Mouse (Mus musculus): ENCODE results near the gene Il27ra.
"Not testable (repeated sequence)": the region's sequence is repeated elsewhere in the genome, so short reads cannot be mapped to it uniquely, and the experiment has no call there.

Il27ra gene

GRCm38 (mm10) chr8:83998231-83999056 lies 43.9 kb downstream of the Il27ra start:
- DNase-seq (ENCODE audit: extremely low read depth, insufficient read length, low spot score), result peak; percentile 81

- DNase-seq (ENCODE audit: extremely low read depth, insufficient read length, low spot score), result peak; percentile 60
Measured at GRCm38 (mm10) chr8:83997511-83998141, 44.8 kb downstream of the Il27ra start, which contains the start of gene Samd1. Samd1 (plus strand) TSS chr8:83997672.

GRCm38 (mm10) chr8:83996567-83997505 lies 45.6 kb downstream of the Il27ra start:
- DNase-seq (ENCODE audit: extremely low read depth, insufficient read length, low spot score), result peak; percentile 84

- no peak for DNase-seq (ENCODE audit: extremely low read depth, insufficient read length, low spot score)
Measured at GRCm38 (mm10) chr8:83995973-83996372, 46.4 kb downstream of the Il27ra start.

- DNase-seq (ENCODE audit: extremely low read depth, insufficient read length, low spot score), result no peak
Measured at GRCm38 (mm10) chr8:83994030-83994429, 48.4 kb downstream of the Il27ra start.

- no peak for DNase-seq (ENCODE audit: extremely low read depth, insufficient read length, low spot score)
Measured at GRCm38 (mm10) chr8:83992488-83992887, 49.9 kb downstream of the Il27ra start.

GRCm38 (mm10) chr8:83990170-83990569 lies 52.2 kb downstream of the Il27ra start:
- DNase-seq (ENCODE audit: extremely low read depth, insufficient read length, low spot score), result no peak

GRCm38 (mm10) chr8:83989243-83989642 lies 53.1 kb downstream of the Il27ra start:
- no peak for DNase-seq (ENCODE audit: extremely low read depth, insufficient read length, low spot score)

- not testable (repeated sequence) for DNase-seq (ENCODE audit: extremely low read depth, insufficient read length, low spot score)
Measured at GRCm38 (mm10) chr8:83983222-83983621, 59.2 kb downstream of the Il27ra start.

- no peak for DNase-seq (ENCODE audit: extremely low read depth, insufficient read length, low spot score)
Measured at GRCm38 (mm10) chr8:83982449-83982848, 59.9 kb downstream of the Il27ra start.

GRCm38 (mm10) chr8:83981533-83981932 lies 60.9 kb downstream of the Il27ra start:
- no peak for DNase-seq (ENCODE audit: extremely low read depth, insufficient read length, low spot score)

- no peak for DNase-seq (ENCODE audit: extremely low read depth, insufficient read length, low spot score)
Measured at GRCm38 (mm10) chr8:83980845-83981244, 61.5 kb downstream of the Il27ra start.
